Mouse (Mus musculus) gastrocnemius, postnatal 10 days (tissue): ENCODE results near the gene Prkab1. TPM values are rescaled to one million over a fixed set of nuclear protein-coding genes. Genes with fewer than 3 reads are reported as not detected.

ENCODE experiments used
- DNase-seq: peaks from one replicate; pipeline ENCODE4 v3.0.0; 2021; ENCODE audit warnings: mixed read lengths
- total RNA-seq, 2 experiments: library from RNA; stranded (reverse); gene quantifications; 2 replicates each; pipeline ENCODE4 v1.2.3; 2021

Gene Prkab1
- total RNA-seq, 2 experiments from 2014 or later: 17.7 to 23.6 TPM

GRCm38 (mm10) chr5:116018196-116018595 lies 6.1 kb downstream of the Prkab1 start:
- DNase-seq: no peak

DNA sequence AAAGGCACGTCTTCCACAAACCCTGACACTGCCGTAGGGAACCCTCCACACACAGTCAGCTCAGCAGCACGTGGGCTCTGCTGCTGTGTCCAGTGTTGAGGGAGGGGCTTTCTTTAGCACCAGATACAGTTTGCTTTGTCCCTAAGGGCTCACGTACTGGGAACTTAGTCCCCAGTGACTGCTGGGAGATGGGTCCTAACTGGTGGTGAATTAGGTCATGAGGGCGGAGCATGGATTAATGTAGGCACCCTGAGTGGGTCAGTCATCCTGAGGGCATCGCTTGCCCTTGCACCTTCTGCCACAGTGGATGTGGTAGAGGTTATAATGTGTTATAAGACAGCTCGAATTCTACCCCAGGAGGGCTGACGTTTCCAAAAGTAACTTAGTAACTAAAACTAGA lies 6.9 kb downstream of the Prkab1 start:
- no peak for DNase-seq

DNA sequence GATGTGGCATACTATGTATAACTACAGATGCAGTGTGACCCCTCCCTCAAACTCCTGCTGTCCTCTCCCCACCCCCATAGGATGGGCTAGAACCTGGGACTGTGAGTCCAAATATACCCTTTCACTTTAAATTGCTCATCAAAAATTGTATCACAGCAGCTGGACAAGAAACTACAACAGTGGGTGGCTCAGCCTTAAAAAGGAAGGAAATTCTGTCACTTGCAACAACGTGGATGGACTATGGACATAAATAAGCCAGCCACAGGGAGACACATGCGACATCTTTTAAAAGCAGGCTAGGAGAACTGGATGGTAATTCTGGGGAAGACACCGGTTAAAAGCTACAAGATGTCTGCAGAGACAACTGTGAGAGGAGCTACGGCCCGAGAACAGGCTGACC lies 7.8 kb downstream of the Prkab1 start:
- no peak for DNase-seq

GRCm38 (mm10) chr5:116014237-116014636 lies 10.1 kb downstream of the Prkab1 start:
- no peak for DNase-seq

DNA sequence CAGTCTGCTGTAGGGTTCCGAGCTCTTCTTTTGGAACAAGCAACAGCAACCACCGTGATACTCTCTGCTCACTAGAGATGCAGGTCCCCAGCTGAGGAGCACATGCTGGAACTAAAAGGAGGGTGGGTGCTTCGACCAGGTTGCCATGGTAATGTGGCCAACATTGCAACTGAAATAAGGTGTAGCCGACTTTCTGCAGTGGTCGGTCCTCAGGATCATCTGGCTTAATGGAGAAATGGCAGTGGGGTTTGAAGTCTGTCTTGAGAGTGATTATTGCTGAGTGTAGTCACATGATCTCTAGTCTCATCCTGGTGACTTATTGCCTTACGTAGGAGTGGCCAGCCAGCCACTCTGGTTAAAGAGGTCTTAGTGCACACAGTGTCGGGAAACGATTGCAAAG lies 10.5 kb downstream of the Prkab1 start:
- DNase-seq: no peak

DNA sequence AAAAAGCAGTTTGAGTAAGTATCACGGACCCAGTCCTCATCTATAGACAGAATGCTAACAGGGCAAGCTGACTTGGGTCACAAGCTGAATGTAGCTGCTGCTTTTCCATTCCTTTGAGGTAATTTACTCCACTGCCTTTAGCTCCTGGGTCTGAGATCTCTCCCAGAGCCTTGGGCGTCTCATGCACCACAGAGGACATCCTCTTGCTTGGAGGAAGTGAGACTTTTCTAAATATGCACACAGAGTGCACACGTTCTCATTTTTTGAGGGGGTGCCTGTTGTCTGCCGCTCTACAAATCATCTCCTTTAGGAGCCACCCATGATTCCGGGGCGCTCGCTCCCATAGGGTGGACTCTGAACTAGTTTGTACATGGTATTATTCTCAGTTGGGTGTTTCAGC lies 11.8 kb downstream of the Prkab1 start:
- DNase-seq: no peak

DNA sequence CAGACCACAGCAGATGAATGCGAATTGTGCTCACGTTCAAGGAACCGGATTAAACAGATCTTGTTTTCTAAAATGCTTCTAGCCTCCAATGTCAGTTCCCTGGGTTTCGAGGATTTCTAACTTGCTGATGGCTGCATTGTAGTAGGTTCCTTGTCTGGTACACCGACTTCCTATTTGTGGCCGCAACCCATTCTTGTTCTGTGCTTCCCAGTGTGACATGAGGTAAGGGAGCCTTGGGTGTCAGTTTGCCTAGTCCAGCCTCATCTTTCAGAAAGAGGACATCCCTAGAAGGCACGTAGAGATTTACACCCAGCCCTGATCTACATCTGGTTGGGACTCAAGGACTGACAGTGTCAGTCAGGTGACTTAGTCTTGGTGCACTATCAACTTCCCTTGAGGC lies 12.6 kb downstream of the Prkab1 start:
- DNase-seq: no peak

- no peak for DNase-seq
These were observed 14.3 kb downstream of the Prkab1 start for GRCm38 (mm10) chr5:116009884-116010627.

DNA sequence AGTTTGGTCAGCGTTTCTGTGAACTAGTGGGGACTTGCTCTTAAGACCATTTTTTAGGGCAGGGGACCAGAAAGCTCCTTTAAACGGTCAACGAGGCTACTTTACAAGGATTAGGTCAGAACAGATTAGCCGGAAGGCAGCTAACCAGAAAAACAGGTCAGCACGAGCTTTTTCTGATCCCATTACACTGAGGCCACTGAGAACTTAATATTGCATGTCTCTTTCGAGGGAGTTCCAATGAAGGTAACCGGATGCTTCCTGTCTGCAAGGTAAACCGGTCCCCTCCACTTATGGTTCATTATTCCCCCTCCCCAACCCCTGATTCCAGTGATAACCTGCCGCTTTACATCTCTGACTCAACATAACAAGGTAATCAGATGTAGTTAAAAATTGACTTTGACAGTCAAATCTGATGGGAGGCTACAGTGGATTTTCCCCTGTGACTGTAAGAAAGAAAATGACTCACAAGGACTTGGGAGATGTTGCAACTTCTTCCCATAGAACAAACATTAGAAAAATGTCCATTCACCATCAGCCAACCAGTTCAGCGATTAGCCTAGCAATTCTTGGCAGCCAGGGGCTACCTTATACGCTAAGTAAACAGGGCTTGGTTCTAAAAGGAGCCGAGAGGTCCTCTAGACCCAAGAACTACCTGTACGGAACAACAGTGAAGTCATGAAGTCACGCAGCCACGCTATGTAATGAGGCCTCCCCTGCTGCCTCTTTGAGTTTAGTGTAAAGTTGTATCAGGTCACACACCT lies 15.0 kb downstream of the Prkab1 start:
- DNase-seq: no peak

DNA sequence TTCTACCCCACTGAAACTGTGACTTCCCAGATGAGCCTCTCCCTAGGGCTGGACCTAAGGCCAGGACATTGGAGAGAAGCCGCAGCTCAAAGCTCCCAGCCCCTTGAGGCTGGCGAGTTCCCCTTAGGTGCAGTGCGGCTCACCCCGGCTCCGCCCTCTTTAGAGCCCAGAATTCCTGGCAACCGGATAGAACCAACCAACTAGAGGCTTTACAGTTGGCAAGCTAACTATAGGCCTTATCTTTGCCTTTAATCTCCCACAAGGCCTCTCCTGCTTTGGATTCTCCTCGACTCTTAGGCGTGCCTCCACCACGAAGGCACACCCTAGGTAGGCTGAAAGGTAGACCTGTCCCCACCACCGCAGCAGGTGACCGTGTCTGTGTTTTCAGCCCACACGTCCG lies 16.6 kb downstream of the Prkab1 start:
- DNase-seq: no peak

GRCm38 (mm10) chr5:116006324-116007099 lies 17.8 kb downstream of the Prkab1 start:
- peak; percentile 40 for DNase-seq

GRCm38 (mm10) chr5:116004271-116004670 lies 20.0 kb downstream of the Prkab1 start:
- no peak for DNase-seq

DNA sequence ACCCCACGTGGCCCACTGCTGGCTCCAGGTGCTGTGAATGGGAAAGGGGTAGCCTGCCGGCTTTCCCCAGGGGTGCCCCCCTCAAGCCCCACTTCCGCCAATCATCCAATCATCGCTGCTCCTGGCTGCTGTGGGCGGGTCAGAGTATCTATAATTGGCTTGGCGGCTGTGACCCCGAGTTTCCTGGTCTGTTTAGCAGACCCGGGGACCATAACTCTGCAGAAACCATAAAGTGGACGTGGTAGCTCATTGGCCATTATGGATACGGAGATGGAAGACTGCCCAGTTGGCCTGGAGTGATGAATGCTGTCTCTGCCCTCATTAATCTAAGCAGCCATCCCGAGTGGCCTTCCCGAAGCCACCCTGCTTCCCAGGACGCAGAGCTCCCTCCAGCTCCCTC lies 20.5 kb downstream of the Prkab1 start:
- no peak for DNase-seq

- no peak for DNase-seq
These were observed 21.2 kb downstream of the Prkab1 start for GRCm38 (mm10) chr5:116003154-116003553.

DNA sequence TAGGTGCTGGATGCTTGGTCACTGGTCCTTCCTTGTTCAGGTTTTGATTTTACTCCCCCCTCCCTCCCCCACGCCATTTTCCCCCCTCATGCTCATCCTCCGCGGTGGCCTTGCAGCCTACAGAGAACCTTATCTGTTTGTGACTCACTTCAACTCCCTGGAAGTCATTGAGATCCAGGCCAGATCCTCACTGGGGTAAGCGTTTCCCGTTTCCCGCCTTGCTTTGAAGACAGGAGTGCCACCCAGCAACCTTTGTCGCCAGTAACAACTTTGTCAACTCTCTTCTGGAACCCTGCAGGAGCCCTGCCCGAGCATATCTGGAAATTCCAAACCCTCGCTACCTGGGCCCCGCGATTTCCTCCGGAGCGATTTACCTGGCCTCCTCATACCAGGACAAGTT lies 26.9 kb downstream of the Prkab1 start:
- DNase-seq: no peak

- no peak for DNase-seq
These were observed 30.2 kb downstream of the Prkab1 start for GRCm38 (mm10) chr5:115994101-115994500.

DNA sequence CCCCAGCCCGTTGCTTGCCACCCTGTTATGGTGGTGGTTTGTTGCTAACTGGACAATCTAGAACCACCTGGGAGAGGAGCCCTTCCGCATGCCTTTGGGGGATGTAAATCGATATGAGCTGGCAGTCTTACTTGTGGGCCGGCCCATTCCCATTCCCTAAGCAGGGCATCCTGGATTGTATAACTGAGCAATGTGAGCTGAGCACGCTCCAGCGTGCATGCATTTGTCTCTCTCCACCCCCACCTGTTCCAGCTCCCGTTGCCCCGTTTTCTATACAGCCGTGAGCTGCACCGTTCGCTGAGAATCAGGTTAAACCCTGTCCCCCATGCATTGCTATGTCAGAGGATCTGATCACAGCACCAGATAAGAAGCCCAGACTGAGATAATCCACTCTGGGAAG lies 32.6 kb downstream of the Prkab1 start:
- DNase-seq: no peak

GRCm38 (mm10) chr5:115987284-115987683 lies 37.0 kb downstream of the Prkab1 start:
- DNase-seq: no peak

GRCm38 (mm10) chr5:115985101-115985500 lies 39.2 kb downstream of the Prkab1 start:
- DNase-seq: no peak

- DNase-seq: no peak
These were observed 39.9 kb downstream of the Prkab1 start for GRCm38 (mm10) chr5:115984392-115984791.

- peak; percentile 47 for DNase-seq
These were observed 41.5 kb downstream of the Prkab1 start for GRCm38 (mm10) chr5:115982671-115983373.

- no peak for DNase-seq
These were observed 43.8 kb downstream of the Prkab1 start for GRCm38 (mm10) chr5:115980537-115980936.
